Mouse (Mus musculus) neural tube, embryonic 13.5 days (tissue): ENCODE measurements around the gene Cdc42se2. TPM values are rescaled to one million over a fixed set of nuclear protein-coding genes. Genes with fewer than 3 reads are reported as not detected.

Experiments
- ATAC-seq: fragments of 200-750 bp; cut with Nextera tagmentation; 2 replicates; pipeline ENCODE4 v1.8.0; 2017; ENCODE audit warnings: low read depth, mild to moderate bottlenecking, moderate TSS enrichment, moderate library complexity
- H3K27ac ChIP-seq: fragments of 300-500 bp; sonication (generic); replicated peaks from 2 replicates; pipeline ENCODE4 v1.5.1; 2015; ENCODE audit warnings: moderate library complexity, mild to moderate bottlenecking, inconsistent platforms
- H3K27me3 ChIP-seq: fragments of 300-500 bp; sonication (generic); 2 replicates; pipeline ENCODE4 v1.6.1; 2015; ENCODE audit warnings: mild to moderate bottlenecking, inconsistent platforms
- H3K36me3 ChIP-seq: fragments of 300-500 bp; sonication (generic); 2 replicates; pipeline ENCODE4 v1.6.1; 2015; ENCODE audit warnings: mild to moderate bottlenecking, inconsistent platforms
- H3K4me1 ChIP-seq: fragments of 300-500 bp; sonication (generic); replicated peaks from 2 replicates; pipeline ENCODE4 v1.6.1; 2015; ENCODE audit warnings: inconsistent platforms
- H3K4me2 ChIP-seq: fragments of 300-500 bp; sonication (generic); 2 replicates; pipeline ENCODE4 v1.6.1; 2015; ENCODE audit warnings: inconsistent platforms, mild to moderate bottlenecking, moderate library complexity
- H3K4me3 ChIP-seq: fragments of 300-500 bp; sonication (generic); 2 replicates; pipeline ENCODE4 v1.5.1; 2015; ENCODE audit warnings: mild to moderate bottlenecking, inconsistent platforms
- H3K9ac ChIP-seq: fragments of 300-500 bp; sonication (generic); 2 replicates; pipeline ENCODE4 v1.6.1; 2015; ENCODE audit warnings: moderate library complexity, mild to moderate bottlenecking, inconsistent platforms
- H3K9me3 ChIP-seq: fragments of 300-500 bp; sonication (generic); 2 replicates; pipeline ENCODE4 v1.6.1; 2016; ENCODE audit warnings: inconsistent platforms
- WGBS: fragments of 180-500 bp; shearing (Covaris S2); methylation state at CpG from one replicate; pipeline ENCODE4 v1.1.7; 2015; 5-methylcytosine and 5-hydroxymethylcytosine counted together
- polyA plus RNA-seq: library from polyadenylated mRNA; unstranded; fragments of >200 nt; fragmentation: Nextera tagmentation; extraction: Ambion mirVana; gene quantifications from 2 replicates; pipeline ENCODE4 v1.2.1, GENCODE M21; 2015

Gene Cdc42se2
- polyA plus RNA-seq, 1 experiment from 2014 or later: 134 TPM

DNA sequence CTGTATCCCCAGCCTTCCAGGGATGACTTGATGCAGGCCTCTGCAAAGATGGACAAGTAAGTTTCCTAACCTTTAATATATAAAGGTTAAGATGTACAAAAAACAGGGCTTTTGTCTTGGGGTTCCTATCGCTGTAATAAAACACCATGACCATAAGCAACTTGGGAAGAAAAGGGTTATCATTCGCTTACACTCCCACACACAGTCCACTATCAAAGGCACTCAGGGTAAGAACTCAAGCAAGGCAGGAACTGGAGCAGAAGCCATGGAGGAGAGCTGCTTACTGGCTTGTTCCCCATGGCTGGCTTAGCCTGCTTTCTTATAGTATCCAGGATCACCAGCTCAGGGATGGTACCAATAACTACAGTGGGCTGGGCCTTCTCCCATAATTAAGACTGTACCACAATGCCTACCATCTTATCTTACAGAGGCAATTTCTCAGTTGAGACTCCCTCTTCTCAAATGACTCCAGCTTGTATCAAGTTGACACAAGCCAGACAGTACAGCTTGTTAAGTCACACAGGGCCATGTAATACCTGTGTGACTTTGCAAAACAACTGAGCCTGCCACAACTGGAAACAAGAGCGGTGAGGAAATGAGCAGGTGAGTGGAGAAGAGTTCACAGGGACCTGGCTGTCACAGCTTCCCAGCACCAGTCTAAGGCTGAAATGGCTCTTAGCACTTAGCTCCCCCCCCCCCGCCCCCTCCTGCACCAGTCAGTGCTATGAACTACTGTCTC, 48.3 kb downstream of the Cdc42se2 start:
- no peaks in the 10 kb centered on the region for H3K9me3 ChIP-seq
- no peak for ATAC-seq
- no peaks in the 10 kb centered on the region for H3K27me3 ChIP-seq
- WGBS: 95% methylated on average over 4 of the region's 4 CpGs
- H3K36me3 ChIP-seq: peaks cover 48% of the 10 kb centered on the region
- H3K9ac ChIP-seq: no peak overlapping the region
- no peak overlapping the region for H3K27ac ChIP-seq
- no peak overlapping the region for H3K4me3 ChIP-seq
- no peaks in the 10 kb centered on the region for H3K4me1 ChIP-seq
- H3K4me2 ChIP-seq: no peak overlapping the region

- Histone ChIP-seq H3K27ac (no peak overlapping the region), H3K9ac (no peak overlapping the region), H3K27me3 (no peaks in the 10 kb centered on the region), H3K36me3 (peaks cover 49% of the 10 kb centered on the region), H3K4me3 (no peak overlapping the region), H3K4me2 (no peak overlapping the region), H3K4me1 (0 out of 2 replicates have a peak, but pooled peaks cover 3% of the 10 kb centered on the region), H3K9me3 (no peaks in the 10 kb centered on the region)
- no peak for ATAC-seq
- 93% methylated on average over 5 of the region's 5 CpGs for WGBS
Observed at GRCm38 (mm10) chr11:54736903-54737302, 50.6 kb downstream of the Cdc42se2 start.

DNA sequence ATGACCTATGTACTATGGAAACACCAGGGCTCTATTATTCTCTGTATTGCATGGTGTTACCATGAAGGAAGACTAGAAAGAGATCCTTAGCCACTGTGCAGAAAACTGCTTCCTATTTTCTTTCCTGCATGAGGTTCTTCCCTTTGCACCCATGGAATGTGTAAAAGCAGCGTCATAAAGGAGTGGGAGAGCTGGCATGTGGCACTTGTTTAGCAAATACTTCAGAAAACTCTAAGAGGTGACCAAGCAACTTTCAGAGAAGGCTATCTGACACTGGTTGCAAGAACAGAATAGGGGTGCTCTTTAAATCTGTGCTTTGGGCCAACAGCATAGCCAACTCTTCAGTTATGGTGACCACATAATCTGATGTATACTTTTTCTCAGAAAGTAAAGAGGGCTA, 52.4 kb downstream of the Cdc42se2 start:
- Histone ChIP-seq H3K27ac (no peak overlapping the region), H3K4me3 (no peak overlapping the region), H3K27me3 (no peaks in the 10 kb centered on the region), H3K9me3 (no peaks in the 10 kb centered on the region), H3K4me1 (0 out of 2 replicates have a peak, but pooled peaks cover 3% of the 10 kb centered on the region), H3K4me2 (no peak overlapping the region), H3K9ac (no peak overlapping the region), H3K36me3 (peaks cover 51% of the 10 kb centered on the region)
- 100% methylated on average over 1 of the region's 1 CpGs for WGBS
- no peak for ATAC-seq

GRCm38 (mm10) chr11:54733546-54733945, 53.9 kb downstream of the Cdc42se2 start:
- Histone ChIP-seq H3K9ac (no peak overlapping the region), H3K4me3 (no peak overlapping the region), H3K36me3 (peaks cover 46% of the 10 kb centered on the region), H3K27ac (no peak overlapping the region; the same call in 1 of the 2 replicates), H3K4me1 (0 out of 2 replicates have a peak, but pooled peaks cover 3% of the 10 kb centered on the region), H3K9me3 (no peaks in the 10 kb centered on the region), H3K27me3 (no peaks in the 10 kb centered on the region), H3K4me2 (no peak overlapping the region)
- no peak for ATAC-seq
- WGBS: 78% methylated on average over 7 of the region's 7 CpGs

DNA sequence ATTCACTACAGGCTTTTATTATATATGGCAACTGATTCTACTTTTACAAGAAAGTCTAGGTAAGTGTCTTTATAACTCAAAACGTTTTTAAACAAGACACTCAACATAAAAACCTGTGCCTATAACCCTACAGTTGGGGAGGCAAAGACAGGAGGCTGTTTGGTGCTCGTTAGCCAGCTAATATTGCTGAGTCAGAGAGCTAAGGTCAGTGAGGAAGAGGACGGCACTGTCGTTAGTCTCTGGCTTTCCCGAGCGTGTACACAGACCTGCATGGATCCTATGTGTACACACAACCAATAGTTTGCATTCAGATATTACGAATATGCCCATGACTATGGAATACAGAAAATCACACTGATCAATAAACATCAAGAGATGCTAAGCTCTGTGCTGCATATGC, 56.1 kb downstream of the Cdc42se2 start:
- H3K4me3 ChIP-seq: no peak overlapping the region
- peaks cover 10% of the 10 kb centered on the region; the same call in 1 of the 2 replicates for H3K4me1 ChIP-seq
- H3K4me2 ChIP-seq: no peak overlapping the region
- peaks cover 41% of the 10 kb centered on the region for H3K36me3 ChIP-seq
- H3K9me3 ChIP-seq: no peaks in the 10 kb centered on the region
- no peak overlapping the region for H3K9ac ChIP-seq
- no peak overlapping the region for H3K27ac ChIP-seq
- ATAC-seq: no peak
- WGBS: 88% methylated on average over 7 of the region's 7 CpGs
- no peaks in the 10 kb centered on the region for H3K27me3 ChIP-seq

DNA sequence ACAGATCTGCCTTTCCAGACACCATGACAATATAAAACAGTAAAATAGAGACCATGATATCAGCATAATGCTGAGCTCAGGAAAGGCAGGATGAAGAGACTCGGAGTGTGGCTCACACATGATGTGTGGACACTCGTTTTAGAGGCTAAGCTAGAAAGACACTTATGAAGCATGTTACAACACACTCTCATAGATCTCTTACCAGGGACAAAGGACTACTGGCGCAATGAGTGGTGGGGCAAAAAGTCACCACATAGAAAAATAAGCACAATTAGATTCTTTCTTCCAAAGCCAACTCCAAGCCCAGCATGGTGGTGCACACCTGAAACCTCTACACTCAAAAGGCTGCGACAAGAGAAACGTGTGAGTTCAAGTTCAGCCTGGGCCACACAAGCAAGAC, 56.5 kb downstream of the Cdc42se2 start:
- no peak overlapping the region for H3K9ac ChIP-seq
- peaks cover 10% of the 10 kb centered on the region; the same call in 1 of the 2 replicates for H3K4me1 ChIP-seq
- no peak for ATAC-seq
- H3K9me3 ChIP-seq: no peaks in the 10 kb centered on the region
- no peaks in the 10 kb centered on the region for H3K27me3 ChIP-seq
- H3K4me2 ChIP-seq: no peak overlapping the region
- peaks cover 40% of the 10 kb centered on the region for H3K36me3 ChIP-seq
- WGBS: 90% methylated on average over 5 of the region's 5 CpGs
- no peak overlapping the region for H3K27ac ChIP-seq
- no peak overlapping the region for H3K4me3 ChIP-seq

GRCm38 (mm10) chr11:54729311-54729710, 58.2 kb downstream of the Cdc42se2 start:
- ATAC-seq: no peak
- WGBS: 87% methylated on average over 3 of the region's 3 CpGs

DNA sequence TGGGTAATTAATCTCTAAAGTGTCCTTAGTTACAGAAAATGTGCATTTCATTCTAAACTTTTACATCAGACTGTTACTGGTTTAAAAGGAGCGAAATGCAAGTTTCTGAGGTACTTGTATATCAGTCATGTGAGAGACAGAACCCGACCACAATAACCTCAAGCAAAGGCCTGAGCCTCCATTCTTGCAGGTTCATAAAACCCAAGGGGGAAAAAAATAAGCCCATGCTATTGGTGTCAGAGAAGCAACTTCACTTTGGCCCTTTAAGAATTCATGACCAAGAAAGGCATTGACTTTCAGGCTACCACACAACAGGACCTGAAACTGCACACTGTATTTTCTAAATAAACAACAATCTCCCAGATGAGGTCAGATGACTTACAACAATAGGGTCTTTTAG, 59.1 kb downstream of the Cdc42se2 start:
- H3K9me3 ChIP-seq: no peaks in the 10 kb centered on the region
- H3K27ac ChIP-seq: no peak overlapping the region
- no peaks in the 10 kb centered on the region for H3K27me3 ChIP-seq
- ATAC-seq: no peak
- no peak overlapping the region for H3K9ac ChIP-seq
- peaks cover 31% of the 10 kb centered on the region for H3K36me3 ChIP-seq
- no peak overlapping the region for H3K4me2 ChIP-seq
- no peak overlapping the region for H3K4me3 ChIP-seq
- WGBS: 69% methylated on average over 2 of the region's 2 CpGs
- peaks cover 14% of the 10 kb centered on the region for H3K4me1 ChIP-seq

More at GRCm38 (mm10) chr11:54729311-54729710, 58.2 kb downstream of the Cdc42se2 start:
- Histone ChIP-seq H3K9me3 (no peaks in the 10 kb centered on the region), H3K36me3 (peaks cover 30% of the 10 kb centered on the region), H3K4me2 (no peak overlapping the region), H3K4me1 (peaks cover 16% of the 10 kb centered on the region), H3K4me3 (no peak overlapping the region), H3K9ac (no peak overlapping the region), H3K27me3 (no peaks in the 10 kb centered on the region), H3K27ac (no peak overlapping the region)

DNA sequence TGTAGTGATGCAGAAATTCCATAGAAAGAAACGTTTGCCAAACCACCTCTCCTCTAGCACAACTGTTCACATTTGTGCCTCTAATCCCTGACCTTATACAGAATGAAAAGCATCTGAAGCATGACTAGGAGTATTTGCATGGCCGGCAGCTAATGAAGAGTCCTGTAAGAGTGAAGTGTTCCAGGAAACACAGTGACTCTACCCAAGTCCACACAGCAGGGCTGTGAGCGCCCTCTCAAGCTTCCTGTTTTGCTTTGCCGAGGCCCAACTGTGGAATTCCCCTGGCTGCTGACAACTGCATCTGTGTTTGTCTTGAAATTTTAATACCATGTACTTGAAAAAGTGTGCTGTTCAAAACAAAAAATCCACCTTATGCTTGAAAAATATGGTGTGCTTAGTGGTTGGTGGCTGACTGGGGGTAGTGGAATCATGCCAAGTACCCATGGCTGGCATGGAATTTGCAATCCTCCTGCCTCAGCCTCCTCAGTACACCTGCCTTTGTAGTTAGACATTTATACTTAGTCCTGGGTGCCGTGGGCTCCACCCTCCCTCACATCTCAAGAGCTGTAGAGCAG, 60.1 kb downstream of the Cdc42se2 start:
- Histone ChIP-seq H3K9ac (no peak overlapping the region), H3K27ac (no peak overlapping the region), H3K4me2 (no peak overlapping the region), H3K4me3 (no peak overlapping the region), H3K4me1 (peaks cover 14% of the 10 kb centered on the region), H3K36me3 (peaks cover 40% of the 10 kb centered on the region), H3K27me3 (no peaks in the 10 kb centered on the region), H3K9me3 (no peaks in the 10 kb centered on the region)
- 81% methylated on average over 5 of the region's 5 CpGs for WGBS
- no peak for ATAC-seq

DNA sequence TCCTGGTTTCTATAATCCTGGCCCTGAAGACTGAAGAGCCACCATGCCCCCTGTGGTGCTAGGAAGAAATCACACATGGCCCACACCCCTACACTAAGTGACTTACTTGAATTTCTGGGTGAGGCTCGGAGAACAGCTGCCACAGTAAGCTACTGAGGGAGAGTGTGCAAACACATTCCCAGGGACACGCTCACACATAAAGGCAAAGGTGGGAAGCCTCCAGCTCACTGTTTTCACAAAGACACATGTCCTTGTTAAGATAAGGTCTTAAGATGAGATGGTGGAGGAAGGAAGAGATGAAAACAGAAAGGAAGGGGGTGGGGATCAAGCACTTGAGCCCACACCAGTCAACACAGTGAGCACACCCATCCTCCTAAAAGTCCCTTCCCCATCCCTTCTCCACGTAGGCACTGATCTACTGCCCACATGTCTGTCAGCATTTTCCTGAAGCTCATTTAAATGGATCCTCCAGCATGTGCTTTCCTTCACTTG, 60.9 kb downstream of the Cdc42se2 start:
- 84% methylated on average over 3 of the region's 3 CpGs for WGBS
- H3K36me3 ChIP-seq: peaks cover 43% of the 10 kb centered on the region
- H3K9me3 ChIP-seq: no peaks in the 10 kb centered on the region
- H3K27me3 ChIP-seq: no peaks in the 10 kb centered on the region
- H3K4me3 ChIP-seq: no peak overlapping the region
- no peak overlapping the region for H3K27ac ChIP-seq
- no peak for ATAC-seq
- no peak overlapping the region for H3K9ac ChIP-seq
- peaks cover 14% of the 10 kb centered on the region for H3K4me1 ChIP-seq
- H3K4me2 ChIP-seq: no peak overlapping the region

DNA sequence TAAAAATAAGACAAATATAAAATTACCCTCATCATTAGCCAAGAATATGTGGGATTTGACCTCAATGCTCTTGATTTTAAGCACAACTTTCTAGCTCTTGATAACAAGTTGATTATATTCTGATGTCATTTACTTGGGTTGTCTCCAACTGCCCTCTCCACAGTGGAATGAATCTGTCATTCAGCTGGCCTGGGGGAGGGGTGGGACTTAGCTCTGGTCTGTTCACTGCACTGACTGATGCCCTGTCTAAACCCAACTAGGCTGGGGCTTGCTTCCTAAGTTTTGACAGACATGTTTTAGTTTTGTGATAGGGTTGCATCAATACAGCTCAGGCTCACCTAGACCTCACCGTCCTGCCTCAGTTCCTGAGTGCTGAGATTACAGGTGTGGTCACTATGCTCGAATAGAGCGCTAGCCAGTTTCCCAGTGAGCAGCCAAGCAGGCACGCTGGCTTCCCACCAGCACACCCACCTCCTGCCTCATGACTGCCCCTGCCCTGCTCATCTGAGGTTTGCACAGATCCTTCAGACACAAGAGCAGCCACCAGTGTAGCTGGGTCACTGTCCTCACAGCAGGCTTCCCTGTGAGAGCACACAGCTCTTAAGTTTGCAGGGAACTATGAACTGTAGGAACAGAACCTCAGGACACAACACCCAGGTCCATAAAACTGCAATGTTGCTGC, 63.0 kb downstream of the Cdc42se2 start:
- 0 out of 2 replicates have a peak overlapping the region, but pooled peaks have one; percentile 18 for H3K27ac ChIP-seq

GRCm38 (mm10) chr11:54722057-54722456, 65.4 kb downstream of the Cdc42se2 start:
- ATAC-seq: no peak
- Histone ChIP-seq H3K4me3 (no peak overlapping the region), H3K9ac (no peak overlapping the region), H3K27me3 (no peaks in the 10 kb centered on the region), H3K27ac (no peak overlapping the region), H3K4me2 (no peak overlapping the region), H3K9me3 (no peaks in the 10 kb centered on the region), H3K36me3 (peaks cover 59% of the 10 kb centered on the region), H3K4me1 (peaks cover 14% of the 10 kb centered on the region)
- 98% methylated on average over 6 of the region's 6 CpGs for WGBS

More for the DNA sequence above, 63.0 kb downstream of the Cdc42se2 start:
- H3K36me3 ChIP-seq: peaks cover 57% of the 10 kb centered on the region
- no peak for ATAC-seq
- no peaks in the 10 kb centered on the region for H3K9me3 ChIP-seq
- 90% methylated on average over 4 of the region's 4 CpGs for WGBS
- H3K9ac ChIP-seq: no peak overlapping the region
- H3K4me2 ChIP-seq: no peak overlapping the region
- no peak overlapping the region for H3K4me3 ChIP-seq
- H3K27me3 ChIP-seq: no peaks in the 10 kb centered on the region
- H3K4me1 ChIP-seq: peaks cover 14% of the 10 kb centered on the region
